Mouse (Mus musculus): ENCODE results near the gene Crybg2.

GRCm38 (mm10) chr4:134041317-134042123 is 19.1 kb upstream of the Crybg2 start:
- no peak for TF ChIP-seq CTCF (IDR thresholded peaks at IDR 0.05; ENCODE audit: low read depth, low read length)
- no peak for TF ChIP-seq EP300 (IDR thresholded peaks at IDR 0.05; ENCODE audit: insufficient read depth, low read depth, low read length)

Measured in ES-Bruce4 (cell line).